Mouse (Mus musculus): ENCODE results near the gene Fkrp. TPM values are rescaled to one million over a fixed set of nuclear protein-coding genes. Genes with fewer than 3 reads are reported as not detected.

Fkrp gene
- total RNA-seq, 2 experiments from 2014 or later: 42.2 to 45.0 TPM

DNA sequence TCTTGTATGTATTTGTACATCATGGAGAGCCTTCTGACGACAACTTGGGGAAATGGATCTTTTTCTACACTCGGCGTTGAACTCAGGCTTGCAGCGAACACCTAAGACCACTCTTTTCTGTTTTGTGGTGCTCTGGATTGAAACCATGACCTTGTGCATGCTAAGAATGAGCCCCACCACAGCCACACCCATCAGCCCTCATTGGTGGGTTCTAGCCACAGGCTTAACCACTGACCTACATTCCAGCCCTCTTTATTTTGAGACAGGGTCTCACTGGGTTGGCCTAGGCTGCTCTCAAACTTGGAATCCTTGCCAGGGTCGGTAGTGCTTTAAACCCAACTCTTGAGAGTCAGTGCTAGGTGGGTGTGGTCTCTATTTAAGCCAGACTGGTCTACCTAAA is 21.6 kb downstream of the Fkrp start:
- no peak for DNase-seq (ENCODE audit: low spot score in 2 of 2)

DNA sequence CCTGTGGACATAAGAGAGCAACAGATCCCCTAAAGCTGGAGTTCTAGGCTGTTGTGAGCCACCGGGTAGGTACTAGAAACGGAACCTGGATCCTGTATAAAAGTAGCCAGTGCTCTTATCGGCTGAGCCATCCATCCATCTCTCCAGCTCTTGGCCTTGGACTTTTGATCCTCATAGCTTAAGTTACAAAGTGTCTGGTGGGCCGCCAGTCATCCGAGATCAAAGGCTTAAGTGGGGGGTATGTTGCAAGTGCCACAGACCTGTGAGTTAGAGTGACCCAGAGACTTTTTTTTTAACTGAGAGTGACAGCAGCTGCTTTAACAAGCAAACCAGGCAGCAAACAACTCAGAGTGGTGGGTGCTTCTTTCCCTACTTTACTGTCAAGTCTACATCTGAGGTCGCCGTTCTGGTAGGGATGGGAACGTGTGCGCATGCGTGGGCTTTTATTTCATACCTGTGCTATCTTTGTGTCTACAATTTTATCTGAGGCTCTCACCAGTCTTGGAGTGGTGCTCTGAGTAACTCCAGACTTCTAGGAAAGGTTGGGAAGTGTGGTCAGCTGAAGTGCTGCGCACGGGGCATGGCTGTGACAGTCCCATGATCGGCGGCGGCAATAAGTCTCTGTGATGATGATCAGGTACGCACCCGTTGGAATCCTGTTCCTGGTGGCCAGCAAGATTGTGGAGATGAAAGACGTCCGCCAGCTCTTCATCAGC is 23.4 kb downstream of the Fkrp start:
- DNase-seq (ENCODE audit: low spot score in 2 of 2): no peak

DNA sequence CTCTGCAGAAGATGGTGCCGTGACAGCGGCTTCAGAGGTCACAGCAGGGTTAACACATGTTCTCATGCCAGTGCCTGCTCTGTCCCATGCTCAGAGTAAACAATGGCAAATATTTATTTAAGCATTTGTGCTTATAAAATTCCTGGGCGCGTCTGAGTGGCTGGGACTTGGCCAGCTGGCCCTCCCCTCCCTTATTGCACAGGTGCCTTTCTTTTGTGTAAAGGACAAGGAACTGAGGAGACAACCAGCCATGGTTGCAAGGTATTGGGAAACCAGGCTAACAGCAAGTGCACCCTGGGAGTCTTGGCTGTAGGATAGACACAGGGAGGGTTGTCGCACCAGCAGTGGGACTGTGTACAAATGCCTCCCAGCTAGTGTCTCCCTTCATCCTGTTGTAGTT is 24.2 kb downstream of the Fkrp start:
- DNase-seq (ENCODE audit: low spot score in 2 of 2): no peak

- no peak for DNase-seq (ENCODE audit: low spot score in 2 of 2)
These were observed 30.9 kb downstream of the Fkrp start for GRCm38 (mm10) chr7:16785541-16786083.

- no peak for DNase-seq (ENCODE audit: low spot score in 2 of 2)
These were observed 32.0 kb downstream of the Fkrp start for GRCm38 (mm10) chr7:16784498-16784976.

DNA sequence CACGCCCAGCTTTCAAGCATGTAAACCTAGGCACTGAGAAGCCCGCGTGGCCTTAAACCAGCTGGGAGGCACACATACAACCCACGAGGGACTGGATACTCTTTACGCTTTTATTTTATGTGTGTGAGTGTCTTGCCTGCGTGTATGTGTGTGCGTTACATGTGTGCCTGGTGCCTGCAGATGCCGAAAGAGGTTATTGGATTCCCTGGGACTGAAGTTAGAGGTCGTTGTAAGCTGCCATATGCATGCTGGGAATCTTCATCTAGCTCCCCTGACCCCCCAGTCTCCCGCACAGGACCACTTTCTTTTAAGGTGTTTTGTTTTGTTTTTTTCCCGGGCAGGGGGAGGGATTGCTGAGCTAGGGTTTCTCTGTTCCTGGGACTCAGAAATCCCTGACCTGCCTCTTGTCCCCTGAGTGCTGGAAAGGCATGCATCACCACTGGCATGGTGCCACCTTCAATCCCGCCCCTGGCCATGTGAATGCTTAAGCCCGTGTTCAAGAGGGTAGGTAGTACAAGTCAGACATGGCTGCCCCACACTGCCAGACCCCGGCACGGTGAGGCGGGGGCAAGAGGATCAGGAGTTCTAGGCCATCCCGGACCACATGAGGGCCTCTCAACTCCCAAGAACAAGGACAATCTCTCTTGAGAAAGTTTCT is 32.6 kb downstream of the Fkrp start:
- no peak for DNase-seq (ENCODE audit: low spot score in 2 of 2)

DNA sequence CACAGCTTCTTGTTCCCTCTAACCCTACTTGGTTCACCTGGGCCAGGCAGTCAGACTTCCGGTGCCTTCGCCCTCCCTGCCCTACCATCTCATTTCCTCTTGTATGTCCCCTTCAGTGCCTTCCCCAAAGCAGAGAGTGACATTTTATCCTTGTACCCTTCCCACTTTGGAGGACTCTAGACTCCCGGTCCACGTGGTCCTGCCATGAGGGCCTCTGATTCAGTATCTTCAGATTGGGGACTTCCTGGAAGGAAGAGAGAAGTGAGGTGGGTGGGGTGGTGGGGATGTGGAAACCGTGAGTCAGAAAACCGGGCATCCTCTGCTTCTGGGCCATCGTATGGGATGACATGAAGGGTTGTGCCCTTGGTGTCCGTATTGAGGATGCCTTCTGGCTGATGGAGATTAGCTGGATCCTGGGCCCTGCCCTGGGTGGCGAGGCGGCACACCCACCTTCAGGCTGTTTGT is 33.3 kb downstream of the Fkrp start:
- DNase-seq (ENCODE audit: low spot score in 2 of 2): no peak

DNA sequence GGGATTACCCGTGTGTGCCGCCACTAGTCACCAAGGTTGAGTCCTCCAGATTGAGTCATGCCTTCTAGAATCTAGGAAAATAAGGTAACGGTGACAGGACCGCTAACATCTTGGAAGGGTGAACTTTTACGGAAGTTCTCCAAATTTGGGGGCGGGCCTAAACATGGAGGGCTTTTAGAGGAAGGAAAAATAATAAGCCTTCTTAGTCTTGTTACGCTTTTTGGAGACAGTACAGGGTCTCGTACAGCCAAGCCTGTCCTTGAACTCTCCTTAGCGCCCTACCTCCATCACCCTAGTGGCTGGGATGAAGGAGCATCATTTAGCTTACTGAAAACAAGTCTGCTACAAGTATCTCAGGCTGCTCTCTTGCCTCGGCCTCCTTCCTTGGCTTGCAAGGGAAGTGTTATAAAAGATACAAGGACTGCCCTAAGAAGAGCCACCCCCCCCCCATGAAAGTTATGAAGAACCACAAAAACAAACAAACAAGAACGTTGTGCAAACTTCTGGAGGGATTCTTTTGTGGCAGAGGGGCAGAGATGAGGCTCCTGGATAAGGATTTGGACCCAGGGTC is 33.9 kb downstream of the Fkrp start:
- DNase-seq (ENCODE audit: low spot score in 2 of 2): no peak

DNA sequence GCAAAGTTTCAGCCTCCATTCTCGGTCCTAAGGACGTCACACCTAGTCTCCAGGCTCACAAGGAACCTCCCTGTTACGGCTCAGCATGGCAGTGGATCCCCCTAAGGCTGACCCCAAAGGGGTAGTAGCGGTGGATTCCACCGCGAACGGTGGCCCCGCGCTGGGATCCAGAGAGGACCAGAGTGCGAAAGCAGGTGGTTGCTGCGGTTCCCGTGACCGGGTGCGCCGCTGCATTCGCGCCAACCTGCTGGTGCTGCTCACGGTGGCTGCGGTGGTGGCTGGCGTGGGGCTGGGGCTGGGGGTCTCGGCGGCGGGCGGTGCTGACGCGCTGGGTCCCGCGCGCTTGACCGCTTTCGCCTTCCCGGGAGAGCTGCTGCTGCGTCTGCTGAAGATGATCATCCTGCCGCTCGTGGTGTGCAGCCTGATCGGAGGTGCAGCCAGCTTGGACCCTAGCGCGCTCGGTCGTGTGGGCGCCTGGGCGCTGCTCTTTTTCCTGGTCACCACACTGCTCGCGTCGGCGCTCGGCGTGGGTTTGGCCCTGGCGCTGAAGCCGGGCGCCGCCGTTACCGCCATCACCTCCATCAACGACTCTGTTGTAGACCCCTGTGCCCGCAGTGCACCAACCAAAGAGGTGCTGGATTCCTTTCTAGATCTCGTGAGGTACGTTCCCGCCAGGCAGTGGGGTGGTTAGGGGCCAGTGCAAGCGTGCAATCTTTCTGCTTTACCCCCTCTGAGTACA is 34.5 kb downstream of the Fkrp start:
- DNase-seq (ENCODE audit: low spot score in 2 of 2): peak; percentile 15 to 23

GRCm38 (mm10) chr7:16781555-16781815 is 35.0 kb downstream of the Fkrp start:
- no peak for DNase-seq (ENCODE audit: low spot score in 2 of 2)

DNA sequence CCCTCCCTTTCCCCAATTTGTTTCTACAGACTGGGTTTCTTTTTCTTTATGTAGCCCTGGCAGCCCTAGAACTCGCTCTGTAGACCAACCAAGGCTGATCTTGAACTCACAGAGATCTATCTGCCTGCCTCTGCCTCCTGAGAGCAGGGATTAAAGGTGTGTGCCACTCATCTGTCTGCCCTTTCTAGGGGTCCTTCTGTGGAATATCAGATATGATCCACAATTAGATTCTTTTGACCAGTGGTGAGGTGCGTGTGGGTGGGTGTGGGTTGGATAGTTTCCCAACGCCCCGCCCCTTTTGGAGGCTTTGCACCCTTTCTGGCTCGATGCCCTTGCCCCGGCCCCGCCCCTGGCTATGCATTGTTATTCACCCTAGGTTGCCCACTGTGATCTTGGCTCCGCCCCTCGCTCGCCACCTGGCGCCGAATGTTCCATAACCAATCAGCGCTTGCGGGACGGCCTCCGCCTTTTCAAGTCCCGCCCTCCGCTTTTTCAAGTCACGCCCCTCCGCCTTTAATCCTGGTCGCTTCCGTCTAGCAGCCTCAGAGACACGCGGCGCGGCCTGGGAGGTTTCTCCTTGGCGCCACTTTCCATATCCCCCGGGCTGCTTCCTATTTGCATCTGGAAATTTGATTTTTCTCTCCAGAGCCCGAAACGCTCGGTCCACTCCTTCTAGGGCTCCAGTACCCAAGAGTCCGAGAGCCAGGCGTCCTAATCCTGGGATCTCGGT is 35.5 kb downstream of the Fkrp start, which contains the start of gene Slc1a5:
Gene Slc1a5 (plus strand): TSS at position 516 of the 730 bp plus-strand sequence.
- DNase-seq (ENCODE audit: low spot score in 2 of 2): peak; percentile 68 to 72

- DNase-seq (ENCODE audit: low spot score in 2 of 2): no peak
These were observed 36.5 kb downstream of the Fkrp start for GRCm38 (mm10) chr7:16780076-16780475.

- DNase-seq (ENCODE audit: low spot score in 2 of 2): no peak
These were observed 40.6 kb downstream of the Fkrp start for GRCm38 (mm10) chr7:16775888-16776287.

GRCm38 (mm10) chr7:16766443-16766842 is 50.1 kb downstream of the Fkrp start:
- DNase-seq (ENCODE audit: low spot score in 2 of 2): no peak

DNA sequence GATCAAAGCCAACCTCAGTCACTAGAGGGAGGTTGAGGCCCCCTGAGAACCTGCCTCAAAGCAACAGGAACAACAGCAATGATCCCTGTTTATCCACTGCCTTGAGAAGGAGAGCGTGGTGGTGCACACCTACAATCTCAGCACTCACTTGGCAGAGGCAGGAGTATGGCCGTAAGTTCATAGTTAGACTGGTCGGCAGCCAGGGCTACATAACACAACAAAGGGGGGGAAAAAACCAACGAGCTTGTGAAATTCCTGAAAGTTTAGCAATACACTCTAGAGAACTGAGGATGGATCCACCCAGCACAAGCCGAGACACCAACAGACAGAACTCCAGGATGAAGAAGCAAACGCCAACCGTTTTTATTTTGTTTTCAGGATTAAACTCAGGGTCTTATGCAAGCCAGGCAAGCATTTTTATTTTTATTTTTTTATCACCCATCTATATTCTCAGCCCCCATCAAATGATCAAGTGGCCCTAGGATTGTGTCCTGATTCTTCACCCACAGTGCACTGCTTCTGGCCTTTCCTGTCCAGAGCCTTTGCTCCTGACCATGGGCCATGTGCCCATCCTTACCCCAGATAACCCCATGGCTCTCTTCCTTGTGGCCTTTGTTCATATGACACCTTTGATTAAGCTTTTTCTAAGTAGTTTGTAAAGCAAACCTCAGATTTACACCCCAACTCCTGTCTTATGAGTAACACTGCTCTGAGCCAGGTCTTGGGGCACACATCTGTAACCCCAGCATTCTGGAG is 52.9 kb downstream of the Fkrp start:
- DNase-seq (ENCODE audit: low spot score in 2 of 2): no peak

GRCm38 (mm10) chr7:16761630-16762029 is 54.9 kb downstream of the Fkrp start:
- DNase-seq (ENCODE audit: low spot score in 2 of 2): no peak

DNA sequence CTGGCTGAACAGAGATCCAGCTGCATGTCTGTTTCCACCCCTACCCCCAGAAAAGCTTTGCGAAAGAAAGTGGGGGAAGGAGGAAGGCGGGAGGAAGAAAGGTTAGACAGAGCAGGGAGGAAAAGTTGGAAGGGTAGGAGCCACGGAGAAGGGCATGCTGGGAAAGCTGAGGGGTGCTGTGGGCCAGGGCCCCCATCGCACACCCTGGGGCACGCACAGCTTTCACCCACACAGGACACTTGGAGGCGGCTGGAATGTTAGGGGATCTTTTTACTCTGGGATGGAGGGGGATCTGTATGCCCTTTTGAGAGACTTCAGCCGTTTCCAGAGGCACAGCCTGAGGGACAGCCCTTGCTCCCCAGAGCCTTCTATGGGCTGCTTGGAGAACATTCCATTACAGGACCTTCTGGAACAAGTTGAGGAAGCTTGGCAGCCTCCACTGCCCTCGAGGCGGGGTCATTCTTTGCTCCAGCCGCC is 55.5 kb downstream of the Fkrp start:
- no peak for DNase-seq (ENCODE audit: low spot score in 2 of 2)

DNA sequence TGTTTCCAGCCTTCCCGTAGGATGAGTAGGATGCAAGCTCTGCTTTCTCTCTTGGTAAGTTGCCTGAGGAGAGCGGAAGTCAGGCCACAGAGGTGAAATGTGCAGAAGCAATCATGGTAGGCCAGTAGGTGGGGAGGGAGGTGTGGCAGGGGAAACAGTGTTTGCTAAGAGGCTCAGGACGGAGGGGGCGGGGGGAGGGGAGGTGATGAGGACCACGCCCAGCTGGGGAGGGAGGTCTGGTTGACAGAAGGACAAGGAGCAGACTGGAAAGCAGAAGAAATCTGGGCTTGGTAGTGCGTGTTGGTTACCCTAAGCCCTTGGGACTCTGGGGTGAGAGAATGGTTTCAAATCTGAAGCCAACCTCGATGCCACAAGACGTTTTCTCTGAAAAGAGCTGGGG is 56.2 kb downstream of the Fkrp start:
- no peak for DNase-seq (ENCODE audit: low spot score in 2 of 2)
